Mouse (Mus musculus): Measurements from ENCODE around the gene Lemd1.

The Lemd1 gene

GRCm38 (mm10) chr1:132202771-132203170 is 11.5 kb downstream of the Lemd1 start:
- DNase-seq = no peak

GRCm38 (mm10) chr1:132205958-132206357 is 14.7 kb downstream of the Lemd1 start:
- DNase-seq = no peak

- DNase-seq = no peak
These were observed 15.6 kb downstream of the Lemd1 start for GRCm38 (mm10) chr1:132206828-132207227.

- DNase-seq = no peak
These were observed 16.9 kb downstream of the Lemd1 start for GRCm38 (mm10) chr1:132208154-132208553.

GRCm38 (mm10) chr1:132209400-132209799 is 18.2 kb downstream of the Lemd1 start:
- DNase-seq = no peak

- DNase-seq = peak; percentile 71
These were observed 19.7 kb downstream of the Lemd1 start for GRCm38 (mm10) chr1:132210922-132211321.

GRCm38 (mm10) chr1:132211672-132212071 is 20.4 kb downstream of the Lemd1 start:
- no peak for DNase-seq

- peak; percentile 72 for DNase-seq
These were observed 21.0 kb downstream of the Lemd1 start for GRCm38 (mm10) chr1:132212218-132212617.

- DNase-seq = peak; percentile 50
These were observed 21.8 kb downstream of the Lemd1 start for GRCm38 (mm10) chr1:132213076-132213475.

- no peak for DNase-seq
These were observed 25.0 kb downstream of the Lemd1 start for GRCm38 (mm10) chr1:132216276-132216675.

GRCm38 (mm10) chr1:132221627-132222026 is 30.4 kb downstream of the Lemd1 start:
- DNase-seq = no peak

- DNase-seq = no peak
These were observed 30.9 kb downstream of the Lemd1 start for GRCm38 (mm10) chr1:132222166-132222565.

- DNase-seq = no peak
These were observed 35.3 kb downstream of the Lemd1 start for GRCm38 (mm10) chr1:132226297-132227080.

- no peak for DNase-seq
These were observed 38.4 kb downstream of the Lemd1 start, which contains the start of gene Gm10188 for GRCm38 (mm10) chr1:132229667-132230066. Gene Gm10188 (minus strand): TSS chr1:132229767.

GRCm38 (mm10) chr1:132231470-132232274 is 40.4 kb downstream of the Lemd1 start:
- DNase-seq = no peak

- DNase-seq = peak; percentile 64
These were observed 42.3 kb downstream of the Lemd1 start for GRCm38 (mm10) chr1:132233566-132233965.

GRCm38 (mm10) chr1:132234757-132235273 is 43.6 kb downstream of the Lemd1 start:
- no peak for DNase-seq

GRCm38 (mm10) chr1:132237585-132238159 is 46.4 kb downstream of the Lemd1 start:
- DNase-seq = peak; percentile 70

- no peak for DNase-seq
These were observed 53.8 kb downstream of the Lemd1 start for GRCm38 (mm10) chr1:132245010-132245409.

GRCm38 (mm10) chr1:132246137-132246536 is 54.9 kb downstream of the Lemd1 start:
- DNase-seq = no peak

- no peak for DNase-seq
These were observed 55.4 kb downstream of the Lemd1 start for GRCm38 (mm10) chr1:132246641-132247040.

GRCm38 (mm10) chr1:132254467-132254866 is 63.2 kb downstream of the Lemd1 start:
- DNase-seq = no peak

GRCm38 (mm10) chr1:132260331-132260730 is 69.1 kb downstream of the Lemd1 start:
- no peak for DNase-seq
